In genomic region chr6:31124872-31125271, GRCm38 (mm10) we compare ENCODE assay signal across 18 mouse cellular contexts.
A peak's percentile ranks its signal among the peaks of the same experiment; 100 is the strongest.
DNase-seq lines count a peak whose midpoint lies in the region; ATAC-seq and TF ChIP-seq lines count a peak whose summit lies in the region.
"Had no signal": no experiment of that assay in that cellular context is flagged by ENCODE, and none has a peak within 500 bp of the region (broad histone marks: within the 10 kb centered on the region; RNA-seq: fewer than 3 reads in every experiment).

No protein-coding gene starts in this region.

- no peak for ATAC-seq in liver, postnatal 0 days
- ATAC-seq: intestine, embryonic 15.5 days had no signal

- no peak for TF ChIP-seq CTCF in gastrocnemius, adult 2 months (IDR thresholded peaks at IDR 0.05)
- TF ChIP-seq CTCF in embryonic fibroblast, embryonic 13.5 days (IDR thresholded peaks at IDR 0.05; ENCODE audit: borderline replicate concordance, insufficient read depth, low read length): no peak
- no peak for TF ChIP-seq CTCF in liver, postnatal 0 days (IDR thresholded peaks at IDR 0.05; ENCODE audit: low read depth)
- TF ChIP-seq CTCF in left cerebral cortex, adult 2 months (IDR thresholded peaks at IDR 0.05): no peak

- no peak for TF ChIP-seq POLR2A in embryonic fibroblast, embryonic 13.5 days (IDR thresholded peaks at IDR 0.05; ENCODE audit: low read depth, low read length)

- TF ChIP-seq EP300 in liver, postnatal 0 days (IDR thresholded peaks at IDR 0.05; ENCODE audit: low read depth): no peak

- peak overlapping the region; percentile 71 for H3K4me2 ChIP-seq in liver, postnatal 0 days (ENCODE audit: low read depth, low read length)
- H3K4me2 ChIP-seq: heart, embryonic 11.5 days; hindbrain, embryonic 14.5 days; limb, embryonic 12.5 days; lung, embryonic 15.5 days; neural tube, embryonic 12.5 days had no signal

- H3K36me3 ChIP-seq in liver, postnatal 0 days (replicated peaks; ENCODE audit: insufficient read depth, low read length): no peaks in the 10 kb centered on the region
- H3K36me3 ChIP-seq: intestine, embryonic 15.5 days; limb, embryonic 12.5 days; lung, embryonic 15.5 days; neural tube, embryonic 12.5 days had no signal

- H3K27me3 ChIP-seq in liver, postnatal 0 days (ENCODE audit: insufficient read depth, low read length): no peaks in the 10 kb centered on the region
- H3K27me3 ChIP-seq: intestine, embryonic 15.5 days; limb, embryonic 12.5 days; lung, embryonic 15.5 days; neural tube, embryonic 12.5 days had no signal

- H3K27ac ChIP-seq in gastrocnemius, adult 2 months: peak overlapping the region; percentile 83
- H3K27ac ChIP-seq in embryonic fibroblast, embryonic 13.5 days (ENCODE audit: insufficient read depth, low read length): peak overlapping the region; percentile 50; the same call in 1 of the 2 replicates
- peak overlapping the region; percentile 86 for H3K27ac ChIP-seq in liver, postnatal 0 days (ENCODE audit: low read depth)
- H3K27ac ChIP-seq in left cerebral cortex, adult 2 months: no peak overlapping the region
- H3K27ac ChIP-seq: hindbrain, embryonic 14.5 days; intestine, embryonic 15.5 days; limb, embryonic 12.5 days; lung, embryonic 15.5 days; neural tube, embryonic 12.5 days had no signal

- H3K9me3 ChIP-seq in liver, postnatal 0 days (ENCODE audit: low read length): no peaks in the 10 kb centered on the region
- H3K9me3 ChIP-seq: G1E; intestine, embryonic 15.5 days; limb, embryonic 12.5 days; lung, embryonic 15.5 days; neural tube, embryonic 12.5 days had no signal

- 56% methylated on average over 4 of the region's 4 CpGs for WGBS in liver, postnatal 0 days (ENCODE audit: insufficient replicate concordance)

- peak overlapping the region; percentile 62 for H3K4me3 ChIP-seq in gastrocnemius, adult 2 months
- 0 out of 2 replicates have a peak overlapping the region, but pooled peaks have one; percentile 22 for H3K4me3 ChIP-seq in embryonic fibroblast, embryonic 13.5 days (ENCODE audit: insufficient read depth, low read length)
- peak overlapping the region; percentile 61 for H3K4me3 ChIP-seq in liver, postnatal 0 days (ENCODE audit: low read depth, low read length)
- H3K4me3 ChIP-seq in left cerebral cortex, adult 2 months: no peak overlapping the region
- H3K4me3 ChIP-seq: intestine, embryonic 15.5 days; limb, embryonic 12.5 days; lung, embryonic 15.5 days; neural tube, embryonic 12.5 days had no signal

- no peak for DNase-seq in gastrocnemius, adult 2 months
- DNase-seq in gastrocnemius, postnatal 14 days: no peak
- peak; percentile 36 for DNase-seq in 416B (ENCODE audit: low read depth)
- DNase-seq in liver, postnatal 0 days: no peak
- DNase-seq in retina, postnatal 1 day: no peak
- DNase-seq in cerebellum, adult 11 months: no peak
- no peak for DNase-seq in left cerebral cortex, adult 2 months (ENCODE audit: extremely low spot score in 1 of 2, low spot score in 2 of 2)
- DNase-seq: cerebellum, adult 18-20 months; gastrocnemius, postnatal 10 days; heart, postnatal 14 days had no signal

- intact Hi-C loops in gastrocnemius, adult 2 months (cut with DNase I): no loop called here
- intact Hi-C loops in gastrocnemius, postnatal 14 days (cut with DNase I; ENCODE audit: low total_unique reads): loop anchor here (10.0 kb wide), 1 partner anchor 50 kb away; no protein-coding TSS in a partner anchor
- intact Hi-C loops in left cerebral cortex, adult 2 months (cut with DNase I): no loop called here

- H3K9ac ChIP-seq in liver, postnatal 0 days (replicated peaks): no peak overlapping the region; the same call in 1 of the 2 replicates
- H3K9ac ChIP-seq: hindbrain, embryonic 14.5 days; intestine, embryonic 15.5 days; limb, embryonic 12.5 days; lung, embryonic 15.5 days; neural tube, embryonic 12.5 days had no signal

- peaks cover 6% of the 10 kb centered on the region; the same call in 1 of the 2 replicates for H3K4me1 ChIP-seq in embryonic fibroblast, embryonic 13.5 days (ENCODE audit: control insufficient read depth, insufficient read depth, low read length)
- H3K4me1 ChIP-seq in liver, postnatal 0 days (ENCODE audit: insufficient read depth): peaks cover 12% of the 10 kb centered on the region
- H3K4me1 ChIP-seq: intestine, embryonic 15.5 days; neural tube, embryonic 12.5 days had no signal
